Mouse (Mus musculus): Measurements from ENCODE around the gene Itga11. TPM values are rescaled to one million over a fixed set of nuclear protein-coding genes. Genes with fewer than 3 reads are reported as not detected.
"Not testable (repeated sequence)": the region's sequence is repeated elsewhere in the genome, so short reads cannot be mapped to it uniquely, and the experiment has no call there.

Itga11 gene
- polyA plus RNA-seq, 1 experiment from 2014 or later: 3.6 TPM

- Histone ChIP-seq H3K4me2 (no peak overlapping the region), H3K4me1 (peaks cover 14% of the 10 kb centered on the region), H3K27me3 (no peaks in the 10 kb centered on the region), H3K4me3 (replicated peaks) (no peak overlapping the region), H3K36me3 (replicated peaks) (no peaks in the 10 kb centered on the region), H3K27ac (no peak overlapping the region), H3K9ac (no peak overlapping the region), H3K9me3 (no peaks in the 10 kb centered on the region)
- ATAC-seq (ENCODE audit: low FRiP score): 0 out of 2 replicates have a peak, but pooled peaks have one; percentile 14
- WGBS: 7% methylated on average over 5 of the region's 5 CpGs
These were observed 99.8 kb downstream of the Itga11 start for GRCm38 (mm10) chr9:62777461-62777860.

DNA sequence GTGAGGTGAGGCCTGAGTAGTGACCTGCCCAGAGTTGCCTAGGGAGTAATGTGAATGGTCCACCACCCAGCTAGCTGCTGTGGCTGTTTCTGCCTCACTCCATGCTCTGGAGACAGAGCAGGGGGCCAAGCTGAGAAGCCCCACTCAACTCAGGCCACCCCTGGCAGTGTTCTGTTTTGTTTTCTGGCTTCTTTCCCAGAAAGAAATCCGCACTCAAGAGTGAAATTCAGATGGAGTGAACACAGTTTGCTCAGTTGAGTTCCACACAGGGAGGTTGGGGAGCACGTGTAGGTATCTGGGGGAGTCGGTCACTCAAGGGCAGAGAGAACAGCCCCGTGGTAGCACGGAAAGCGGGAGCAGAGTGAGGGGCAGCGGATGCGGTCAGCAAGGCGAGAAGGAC lies 101.1 kb downstream of the Itga11 start:
- Histone ChIP-seq H3K4me1 (peaks cover 26% of the 10 kb centered on the region), H3K9ac (no peak overlapping the region), H3K27ac (no peak overlapping the region), H3K36me3 (replicated peaks) (no peaks in the 10 kb centered on the region), H3K4me2 (no peak overlapping the region), H3K4me3 (replicated peaks) (no peak overlapping the region), H3K27me3 (no peaks in the 10 kb centered on the region), H3K9me3 (no peaks in the 10 kb centered on the region)
- ATAC-seq (ENCODE audit: low FRiP score): no peak
- 92% methylated on average over 9 of the region's 9 CpGs for WGBS

DNA sequence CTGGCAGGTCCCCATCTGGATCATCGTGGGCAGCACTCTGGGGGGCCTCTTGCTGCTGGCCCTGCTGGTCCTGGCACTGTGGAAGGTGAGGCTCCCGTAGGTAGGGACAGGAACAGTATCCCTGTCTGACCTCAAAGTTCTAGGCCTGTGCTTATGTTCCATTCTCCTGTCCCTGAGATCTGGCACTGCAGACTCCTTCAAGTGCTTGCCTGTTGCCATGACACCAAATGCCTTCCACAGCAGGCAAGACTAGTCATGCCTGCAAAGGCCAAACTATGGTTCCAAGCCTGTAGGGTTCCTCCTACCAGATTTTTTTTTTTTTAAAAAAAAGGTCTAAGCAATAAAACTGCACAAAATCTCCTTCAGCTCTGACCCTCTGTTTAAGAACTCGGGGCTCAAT lies 104.3 kb downstream of the Itga11 start:
- Histone ChIP-seq H3K27me3 (no peaks in the 10 kb centered on the region), H3K4me3 (replicated peaks) (no peak overlapping the region), H3K4me1 (peaks cover 26% of the 10 kb centered on the region), H3K4me2 (no peak overlapping the region), H3K36me3 (replicated peaks) (no peaks in the 10 kb centered on the region), H3K27ac (no peak overlapping the region), H3K9ac (no peak overlapping the region), H3K9me3 (no peaks in the 10 kb centered on the region)
- ATAC-seq (ENCODE audit: low FRiP score): no peak
- WGBS: 66% methylated on average over 3 of the region's 3 CpGs

DNA sequence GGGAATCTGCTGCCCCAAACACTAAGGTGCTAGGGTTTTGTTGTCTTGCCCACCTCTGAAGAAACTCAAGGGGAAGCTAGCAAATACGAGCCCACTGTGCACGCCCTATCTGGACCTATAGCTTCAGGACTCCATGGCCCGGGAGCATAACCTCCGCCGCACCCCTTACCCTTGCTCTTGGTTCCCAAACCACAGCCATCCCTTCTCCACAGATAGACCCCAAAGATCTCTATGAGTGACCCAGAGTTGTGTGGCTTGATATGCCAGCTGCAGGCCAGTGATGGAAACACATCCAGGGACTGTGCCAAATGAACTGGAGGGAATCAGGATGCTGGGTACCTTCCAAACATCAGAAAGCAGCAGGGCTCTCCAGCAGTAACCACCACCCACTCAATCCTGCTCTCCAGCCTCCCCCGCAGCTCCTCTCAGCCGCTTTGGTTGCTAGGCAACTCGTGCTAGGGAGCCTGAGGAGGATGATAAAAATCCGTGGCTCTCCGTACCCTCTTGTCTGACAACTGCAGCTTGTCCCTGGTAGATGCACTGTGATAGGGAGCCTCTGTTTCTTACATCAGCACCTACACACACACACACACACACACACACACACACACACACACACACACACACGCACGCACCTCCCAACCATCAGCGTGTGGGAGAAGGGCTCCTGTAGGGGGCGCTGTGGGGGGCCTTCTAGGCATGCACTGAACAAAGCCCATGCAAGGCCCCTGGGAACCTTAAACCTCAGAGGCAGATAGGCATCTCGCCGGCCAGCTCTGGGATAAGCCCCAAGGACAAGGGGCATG lies 105.6 kb downstream of the Itga11 start:
- Histone ChIP-seq H3K27ac (peak overlapping the region; percentile 63), H3K4me3 (replicated peaks) (no peak overlapping the region)
- peak; percentile 76 for ATAC-seq (ENCODE audit: low FRiP score)

GRCm38 (mm10) chr9:62784233-62784632 lies 106.6 kb downstream of the Itga11 start:
- Histone ChIP-seq H3K27ac (no peak overlapping the region), H3K4me3 (replicated peaks) (no peak overlapping the region), H3K36me3 (replicated peaks) (no peaks in the 10 kb centered on the region), H3K27me3 (no peaks in the 10 kb centered on the region), H3K9me3 (no peaks in the 10 kb centered on the region), H3K9ac (no peak overlapping the region), H3K4me2 (no peak overlapping the region), H3K4me1 (peaks cover 22% of the 10 kb centered on the region)
- WGBS: 80% methylated on average over 2 of the region's 2 CpGs
- no peak for ATAC-seq (ENCODE audit: low FRiP score)

More for the DNA sequence above, 105.6 kb downstream of the Itga11 start:
- Histone ChIP-seq H3K27me3 (no peaks in the 10 kb centered on the region), H3K9me3 (no peaks in the 10 kb centered on the region), H3K4me2 (peak overlapping the region; percentile 31), H3K9ac (no peak overlapping the region; the same call in none of the 2 replicates), H3K4me1 (peaks cover 22% of the 10 kb centered on the region), H3K36me3 (replicated peaks) (no peaks in the 10 kb centered on the region)
- WGBS: 35% methylated on average over 16 of the region's 16 CpGs

DNA sequence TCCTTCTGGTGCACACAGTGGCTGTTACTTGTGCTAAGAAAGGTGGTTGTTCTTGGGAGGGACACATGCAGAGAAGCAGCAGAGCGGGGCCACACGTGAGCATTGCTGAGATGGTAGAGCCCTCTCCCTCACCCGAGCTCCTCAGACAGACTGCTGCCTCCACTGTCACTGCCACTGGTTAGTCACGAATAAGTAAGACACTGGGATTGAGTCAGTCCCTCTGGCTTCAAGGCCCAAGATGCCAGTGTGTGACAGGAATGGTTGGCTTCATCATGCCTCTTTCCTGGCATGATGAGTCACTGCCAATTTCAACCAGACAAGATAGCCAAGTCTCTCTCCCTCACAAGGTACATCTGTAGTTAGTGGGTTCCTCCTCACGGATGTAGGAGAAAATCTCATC lies 109.1 kb downstream of the Itga11 start:
- WGBS: 81% methylated on average over 5 of the region's 5 CpGs
- H3K36me3 ChIP-seq (replicated peaks): no peaks in the 10 kb centered on the region; the same call in 1 of the 2 replicates
- no peak for ATAC-seq (ENCODE audit: low FRiP score)

DNA sequence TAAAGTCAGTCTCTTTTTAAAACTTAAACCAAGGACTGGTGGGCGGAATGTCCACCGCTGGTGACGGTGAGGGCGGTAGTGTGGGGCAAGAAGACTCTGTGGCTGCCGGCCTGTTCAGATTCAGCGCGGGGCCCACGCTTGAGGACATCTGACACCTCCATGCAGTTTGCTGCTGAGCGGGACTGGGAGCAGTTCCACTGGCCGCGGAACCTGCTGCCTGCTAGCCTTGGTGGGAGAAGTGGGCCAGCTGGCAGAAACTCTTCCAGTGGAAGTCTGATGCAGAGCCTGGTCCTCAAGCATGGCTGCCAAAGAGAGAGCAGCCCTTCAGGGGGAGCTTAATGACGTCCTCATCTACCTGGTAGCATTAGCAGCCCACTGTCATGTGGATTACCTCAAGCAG lies 112.2 kb downstream of the Itga11 start:
- H3K4me1 ChIP-seq: no peaks in the 10 kb centered on the region
- no peak overlapping the region for H3K9ac ChIP-seq
- 86% methylated on average over 12 of the region's 12 CpGs for WGBS
- no peak overlapping the region for H3K4me2 ChIP-seq
- no peak overlapping the region for H3K4me3 ChIP-seq (replicated peaks)
- H3K27me3 ChIP-seq: no peaks in the 10 kb centered on the region
- H3K36me3 ChIP-seq (replicated peaks): peaks cover 3% of the 10 kb centered on the region; the same call in 1 of the 2 replicates
- no peak for ATAC-seq (ENCODE audit: low FRiP score)
- H3K9me3 ChIP-seq: no peaks in the 10 kb centered on the region
- H3K27ac ChIP-seq: no peak overlapping the region

More for the DNA sequence above, 109.1 kb downstream of the Itga11 start:
- H3K27ac ChIP-seq: no peak overlapping the region
- no peaks in the 10 kb centered on the region for H3K27me3 ChIP-seq
- H3K9ac ChIP-seq: no peak overlapping the region
- no peaks in the 10 kb centered on the region for H3K9me3 ChIP-seq
- H3K4me3 ChIP-seq (replicated peaks): no peak overlapping the region
- H3K4me2 ChIP-seq: no peak overlapping the region
- H3K4me1 ChIP-seq: peaks cover 19% of the 10 kb centered on the region

GRCm38 (mm10) chr9:62799218-62799617 lies 121.6 kb downstream of the Itga11 start:
- not testable (repeated sequence) for H3K4me2 ChIP-seq; H3K9ac ChIP-seq; H3K4me1 ChIP-seq; H3K9me3 ChIP-seq; H3K27ac ChIP-seq; ATAC-seq (ENCODE audit: low FRiP score); H3K27me3 ChIP-seq; H3K4me3 ChIP-seq (replicated peaks)
- peaks cover 35% of the 10 kb centered on the region for H3K36me3 ChIP-seq (replicated peaks)
- WGBS: 90% methylated on average over 2 of the region's 2 CpGs

GRCm38 (mm10) chr9:62810095-62810494 lies 132.5 kb downstream of the Itga11 start:
- H3K27ac ChIP-seq: no peak overlapping the region
- peak overlapping the region; percentile 96 for H3K4me2 ChIP-seq
- no peaks in the 10 kb centered on the region for H3K27me3 ChIP-seq
- H3K36me3 ChIP-seq (replicated peaks): no peaks in the 10 kb centered on the region
- peaks cover 34% of the 10 kb centered on the region for H3K4me1 ChIP-seq
- ATAC-seq (ENCODE audit: low FRiP score): no peak
- 22% methylated on average over 8 of the region's 8 CpGs for WGBS
- peak overlapping the region; percentile 99 for H3K4me3 ChIP-seq (replicated peaks)
- H3K9me3 ChIP-seq: no peaks in the 10 kb centered on the region
- peak overlapping the region; percentile 94 for H3K9ac ChIP-seq

DNA sequence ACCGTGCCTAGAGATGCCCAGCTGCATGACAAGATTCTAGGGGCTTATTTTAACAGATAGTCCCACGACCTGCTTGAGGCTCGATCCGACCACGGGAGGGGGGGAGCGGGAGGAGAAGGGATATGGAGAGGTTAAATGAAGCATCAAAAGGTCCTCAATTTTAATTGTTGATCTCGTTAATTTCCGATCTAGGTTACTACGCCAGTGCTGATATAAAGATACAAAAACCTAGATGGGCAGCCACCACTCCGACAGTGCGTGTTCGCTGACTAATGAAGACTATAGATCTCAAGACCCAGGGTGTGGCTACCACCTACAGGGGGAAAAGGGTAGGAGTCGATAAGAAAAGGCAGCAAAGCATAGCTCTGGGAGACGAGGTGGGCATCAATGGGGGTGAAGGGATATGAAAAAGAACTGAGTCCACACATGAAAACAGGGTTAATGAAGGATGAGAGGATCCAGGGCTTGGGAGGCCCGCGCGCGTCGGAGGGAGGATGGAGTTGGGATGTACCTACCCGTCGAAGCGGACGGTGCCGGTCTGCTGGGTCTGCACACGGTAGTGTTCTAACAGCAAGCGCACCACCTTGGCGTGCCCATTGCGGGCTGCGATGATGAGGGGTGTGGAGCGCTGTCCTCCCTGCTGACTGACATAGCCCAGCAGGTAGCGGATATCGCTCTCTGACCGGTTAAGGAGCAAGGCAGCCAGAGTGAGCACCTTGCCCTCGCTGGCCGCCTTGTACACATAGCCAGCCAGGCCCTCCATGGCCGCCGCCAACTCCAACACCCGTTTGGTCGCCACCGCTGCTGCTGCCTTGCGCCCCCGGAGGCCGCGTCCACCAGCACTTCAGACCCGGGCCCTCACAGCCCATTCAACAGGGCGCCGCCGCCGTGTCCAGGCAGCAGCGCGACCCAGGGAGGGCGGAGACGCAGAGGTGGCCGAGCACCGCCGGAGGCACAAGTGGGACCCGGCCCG lies 133.2 kb downstream of the Itga11 start:
- Histone ChIP-seq H3K9me3 (no peaks in the 10 kb centered on the region), H3K9ac (peak overlapping the region; percentile 94), H3K4me2 (peak overlapping the region; percentile 96), H3K36me3 (replicated peaks) (no peaks in the 10 kb centered on the region), H3K4me1 (peaks cover 34% of the 10 kb centered on the region), H3K4me3 (replicated peaks) (peak overlapping the region; percentile 99), H3K27me3 (no peaks in the 10 kb centered on the region), H3K27ac (peak overlapping the region; percentile 96)
- WGBS: under 1% methylated on average over 58 of the region's 58 CpGs
- ATAC-seq (ENCODE audit: low FRiP score): peak; percentile 45

- Histone ChIP-seq H3K9me3 (no peaks in the 10 kb centered on the region), H3K9ac (peak within 1 kb of the TSS; percentile 94), H3K27me3 (no peaks in the 10 kb centered on the region), H3K4me2 (peak within 1 kb of the TSS; percentile 96), H3K36me3 (replicated peaks) (no peaks in the 10 kb centered on the region), H3K4me3 (replicated peaks) (peak within 1 kb of the TSS; percentile 99), H3K4me1 (peaks cover 34% of the 10 kb centered on the region), H3K27ac (peak within 1 kb of the TSS; percentile 96)
- WGBS: under 1% methylated on average over 68 of the region's 68 CpGs
- ATAC-seq (ENCODE audit: low FRiP score): peak; percentile 92
These were observed 134.0 kb downstream of the Itga11 start, which contains the start of gene Fem1b for GRCm38 (mm10) chr9:62811516-62812121. Gene Fem1b (minus strand): TSS chr9:62811934.
